Mouse (Mus musculus) bone marrow, adult 2 months (tissue): Measurements from ENCODE around the gene Adora3.
"Not testable (repeated sequence)": the region's sequence is repeated elsewhere in the genome, so short reads cannot be mapped to it uniquely, and the experiment has no call there.

Source experiments
- CTCF ChIP-seq: fragments of 200-500 bp; IDR thresholded peaks from 2 replicates; pipeline ENCODE4 v1.5.1; 2011; ENCODE audit warnings: low read length, control low read depth; ENCODE audit not compliant: control insufficient read depth, insufficient read depth
- POLR2A ChIP-seq: fragments of 200-500 bp; IDR thresholded peaks from 2 replicates; pipeline ENCODE4 v1.6.1; 2011; ENCODE audit warnings: low read depth, mild to moderate bottlenecking, control low read depth, low read length, borderline replicate concordance; ENCODE audit not compliant: control insufficient read depth

- TF ChIP-seq CTCF, POLR2A: not testable (repeated sequence)
Measured at GRCm38 (mm10) chr3:105916455-105916854, 45.8 kb downstream of the Adora3 start.
